Mouse (Mus musculus): ENCODE data around the gene Maml3. TPM values are rescaled to one million over a fixed set of nuclear protein-coding genes. Genes with fewer than 3 reads are reported as not detected.
A peak's percentile ranks its signal among the peaks of the same experiment; 100 is the strongest.

Maml3 gene
- polyA plus RNA-seq, 1 experiment from 2014 or later, result 1.5 TPM

- H3K36me3 ChIP-seq, result no peaks in the 10 kb centered on the region
- no peak overlapping the region for H3K9ac ChIP-seq
- 0 out of 2 replicates have a peak, but pooled peaks cover 3% of the 10 kb centered on the region for H3K4me1 ChIP-seq
- H3K4me3 ChIP-seq, result no peak overlapping the region
- no peak overlapping the region for H3K27ac ChIP-seq
- 69% methylated on average over 3 of the region's 3 CpGs for WGBS (ENCODE audit: insufficient replicate concordance)
- ATAC-seq, result no peak
- no peaks in the 10 kb centered on the region for H3K27me3 ChIP-seq (replicated peaks)
- no peaks in the 10 kb centered on the region for H3K9me3 ChIP-seq (replicated peaks)
- no peak overlapping the region for H3K4me2 ChIP-seq
Observed at GRCm38 (mm10) chr3:52016178-52016577, 88.7 kb downstream of the Maml3 start.

DNA sequence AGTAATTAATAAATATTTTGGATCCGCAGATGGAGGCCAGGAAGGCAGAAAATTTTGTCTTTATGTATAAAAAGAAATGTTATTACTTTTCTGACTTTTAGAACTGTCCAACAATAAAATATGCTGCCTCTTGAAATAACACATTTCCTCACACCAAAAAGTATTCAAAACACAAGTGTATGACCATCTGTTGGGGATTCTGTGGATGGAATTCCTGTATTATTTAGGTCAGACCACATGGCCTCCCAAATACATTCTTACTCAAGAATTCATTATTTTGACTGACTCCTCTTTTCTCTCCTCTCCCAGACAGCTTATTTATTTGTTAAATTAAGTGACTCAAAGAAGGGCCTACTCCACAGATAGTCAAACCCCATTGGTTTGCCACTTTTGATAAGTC is 89.3 kb downstream of the Maml3 start:
- WGBS (ENCODE audit: insufficient replicate concordance), result 72% methylated on average over 1 of the region's 1 CpGs
- H3K9ac ChIP-seq, result no peak overlapping the region
- no peaks in the 10 kb centered on the region for H3K27me3 ChIP-seq (replicated peaks)
- no peak for ATAC-seq
- H3K36me3 ChIP-seq, result no peaks in the 10 kb centered on the region
- H3K4me1 ChIP-seq, result 0 out of 2 replicates have a peak, but pooled peaks cover 3% of the 10 kb centered on the region
- H3K27ac ChIP-seq, result no peak overlapping the region
- no peak overlapping the region for H3K4me3 ChIP-seq
- no peaks in the 10 kb centered on the region for H3K9me3 ChIP-seq (replicated peaks)
- no peak overlapping the region for H3K4me2 ChIP-seq

DNA sequence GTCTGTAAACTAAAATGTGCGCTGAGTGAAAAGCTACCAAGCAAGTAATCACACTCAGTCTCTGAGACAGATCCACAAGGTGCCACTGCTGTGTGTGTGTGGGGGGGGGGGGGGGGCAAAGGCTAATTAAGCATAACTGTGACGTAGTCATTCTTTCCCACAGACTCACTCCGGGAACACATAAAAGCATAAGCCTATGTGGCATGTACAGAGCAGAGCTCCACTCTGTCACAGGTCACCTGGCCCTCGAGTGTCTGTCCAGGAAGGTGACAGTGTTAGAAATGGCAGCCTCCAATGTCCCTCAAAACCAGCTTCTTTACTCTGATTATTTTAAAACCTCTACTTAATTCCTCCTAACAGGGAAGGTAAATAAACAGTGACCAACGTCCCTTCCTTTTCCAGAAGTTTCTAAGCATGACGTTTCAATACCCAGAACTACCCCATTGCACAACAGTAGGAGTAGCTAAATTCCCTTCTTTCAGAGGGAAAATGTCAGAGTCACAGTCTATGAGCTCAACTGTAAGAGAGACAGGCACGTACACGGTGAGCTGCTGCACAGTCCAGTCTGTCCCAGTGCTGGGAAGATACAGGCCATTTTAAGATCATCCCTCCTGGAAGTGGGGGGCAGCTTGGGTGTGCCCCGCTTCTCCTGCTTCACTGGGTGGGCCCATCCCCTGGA is 93.7 kb downstream of the Maml3 start:
- H3K4me3 ChIP-seq, result no peak overlapping the region
- no peak for ATAC-seq
- peaks cover 21% of the 10 kb centered on the region for H3K4me1 ChIP-seq
- no peak overlapping the region for H3K9ac ChIP-seq
- H3K27me3 ChIP-seq (replicated peaks), result peaks cover 15% of the 10 kb centered on the region; the same call in 1 of the 2 replicates
- H3K27ac ChIP-seq, result no peak overlapping the region
- 70% methylated on average over 9 of the region's 9 CpGs for WGBS (ENCODE audit: insufficient replicate concordance)
- H3K9me3 ChIP-seq (replicated peaks), result no peaks in the 10 kb centered on the region
- no peak overlapping the region for H3K4me2 ChIP-seq
- no peaks in the 10 kb centered on the region for H3K36me3 ChIP-seq

GRCm38 (mm10) chr3:52009321-52009720 is 95.6 kb downstream of the Maml3 start:
- 0 out of 2 replicates have a peak, but pooled peaks have one; percentile 13 for ATAC-seq
- Histone ChIP-seq H3K4me2 (no peak overlapping the region), H3K9me3 (replicated peaks) (no peaks in the 10 kb centered on the region), H3K27ac (no peak overlapping the region), H3K27me3 (replicated peaks) (peaks cover 15% of the 10 kb centered on the region; the same call in 1 of the 2 replicates), H3K4me3 (no peak overlapping the region), H3K9ac (no peak overlapping the region), H3K36me3 (no peaks in the 10 kb centered on the region), H3K4me1 (peaks cover 27% of the 10 kb centered on the region)
- WGBS (ENCODE audit: insufficient replicate concordance), result 29% methylated on average over 6 of the region's 6 CpGs

GRCm38 (mm10) chr3:52007602-52008252 is 97.1 kb downstream of the Maml3 start:
- H3K4me3 ChIP-seq, result peak overlapping the region; percentile 49
- peaks cover 34% of the 10 kb centered on the region for H3K4me1 ChIP-seq
- H3K36me3 ChIP-seq, result no peaks in the 10 kb centered on the region
- H3K4me2 ChIP-seq, result peak overlapping the region; percentile 73
- peaks cover 15% of the 10 kb centered on the region; the same call in 1 of the 2 replicates for H3K27me3 ChIP-seq (replicated peaks)
- ATAC-seq, result peak; percentile 44; the same call in 1 of the 2 replicates
- H3K9ac ChIP-seq, result peak overlapping the region; percentile 42; the same call in 1 of the 2 replicates
- under 1% methylated on average over 20 of the region's 21 CpGs for WGBS (ENCODE audit: insufficient replicate concordance)
- H3K9me3 ChIP-seq (replicated peaks), result no peaks in the 10 kb centered on the region
- 0 out of 2 replicates have a peak overlapping the region, but pooled peaks have one; percentile 10 for H3K27ac ChIP-seq

DNA sequence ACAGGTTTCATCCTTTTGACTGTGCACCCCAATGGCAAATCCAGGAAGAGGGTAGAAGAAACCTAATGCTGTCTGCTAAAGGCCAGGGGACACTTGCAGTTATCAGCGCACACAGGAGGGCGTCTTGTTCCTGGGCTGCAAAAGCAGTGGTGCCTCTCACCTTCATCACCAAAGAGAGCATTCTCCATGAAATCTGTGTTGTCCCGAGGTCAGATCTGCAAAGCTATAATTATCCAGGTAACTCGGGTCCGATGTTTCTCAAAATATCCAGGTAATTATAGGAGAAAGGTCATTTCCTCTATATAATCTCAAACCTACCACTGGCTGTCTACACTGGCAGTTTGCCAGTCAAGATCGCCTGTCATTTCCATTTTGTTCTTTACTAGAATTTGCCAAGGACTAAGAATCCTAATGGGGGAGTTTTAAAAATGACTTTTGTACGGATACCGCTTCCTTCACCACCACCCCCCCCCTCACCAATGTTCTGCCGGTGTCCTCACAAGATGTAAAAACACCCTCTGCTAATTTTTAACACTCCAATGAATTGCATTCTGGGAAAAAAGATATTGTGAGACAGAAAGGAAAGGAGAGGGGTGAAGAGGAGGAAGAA is 98.0 kb downstream of the Maml3 start:
- Histone ChIP-seq H3K36me3 (no peaks in the 10 kb centered on the region), H3K27me3 (replicated peaks) (peaks cover 15% of the 10 kb centered on the region; the same call in 1 of the 2 replicates), H3K4me2 (peak overlapping the region; percentile 73), H3K9me3 (replicated peaks) (no peaks in the 10 kb centered on the region), H3K4me1 (peaks cover 37% of the 10 kb centered on the region), H3K9ac (no peak overlapping the region), H3K4me3 (peak overlapping the region; percentile 49), H3K27ac (no peak overlapping the region)
- no peak for ATAC-seq
- WGBS (ENCODE audit: insufficient replicate concordance), result 41% methylated on average over 9 of the region's 9 CpGs

GRCm38 (mm10) chr3:52003663-52004062 is 101.2 kb downstream of the Maml3 start:
- WGBS (ENCODE audit: insufficient replicate concordance), result 72% methylated on average over 6 of the region's 6 CpGs
- ATAC-seq, result no peak
- no peak overlapping the region for H3K4me3 ChIP-seq
- H3K9me3 ChIP-seq (replicated peaks), result no peaks in the 10 kb centered on the region
- H3K27me3 ChIP-seq (replicated peaks), result peaks cover 15% of the 10 kb centered on the region; the same call in 1 of the 2 replicates
- no peak overlapping the region for H3K4me2 ChIP-seq
- peaks cover 55% of the 10 kb centered on the region for H3K4me1 ChIP-seq
- no peaks in the 10 kb centered on the region for H3K36me3 ChIP-seq
- no peak overlapping the region for H3K27ac ChIP-seq
- no peak overlapping the region for H3K9ac ChIP-seq

GRCm38 (mm10) chr3:52001518-52001895 is 103.4 kb downstream of the Maml3 start:
- peaks cover 61% of the 10 kb centered on the region for H3K4me1 ChIP-seq
- WGBS (ENCODE audit: insufficient replicate concordance), result 74% methylated on average over 9 of the region's 9 CpGs
- no peak overlapping the region for H3K27ac ChIP-seq
- ATAC-seq, result no peak
- no peaks in the 10 kb centered on the region for H3K36me3 ChIP-seq
- H3K27me3 ChIP-seq (replicated peaks), result 0 out of 2 replicates have a peak, but pooled peaks cover 3% of the 10 kb centered on the region
- H3K4me3 ChIP-seq, result no peak overlapping the region
- H3K9me3 ChIP-seq (replicated peaks), result no peaks in the 10 kb centered on the region
- no peak overlapping the region for H3K4me2 ChIP-seq
- no peak overlapping the region for H3K9ac ChIP-seq

DNA sequence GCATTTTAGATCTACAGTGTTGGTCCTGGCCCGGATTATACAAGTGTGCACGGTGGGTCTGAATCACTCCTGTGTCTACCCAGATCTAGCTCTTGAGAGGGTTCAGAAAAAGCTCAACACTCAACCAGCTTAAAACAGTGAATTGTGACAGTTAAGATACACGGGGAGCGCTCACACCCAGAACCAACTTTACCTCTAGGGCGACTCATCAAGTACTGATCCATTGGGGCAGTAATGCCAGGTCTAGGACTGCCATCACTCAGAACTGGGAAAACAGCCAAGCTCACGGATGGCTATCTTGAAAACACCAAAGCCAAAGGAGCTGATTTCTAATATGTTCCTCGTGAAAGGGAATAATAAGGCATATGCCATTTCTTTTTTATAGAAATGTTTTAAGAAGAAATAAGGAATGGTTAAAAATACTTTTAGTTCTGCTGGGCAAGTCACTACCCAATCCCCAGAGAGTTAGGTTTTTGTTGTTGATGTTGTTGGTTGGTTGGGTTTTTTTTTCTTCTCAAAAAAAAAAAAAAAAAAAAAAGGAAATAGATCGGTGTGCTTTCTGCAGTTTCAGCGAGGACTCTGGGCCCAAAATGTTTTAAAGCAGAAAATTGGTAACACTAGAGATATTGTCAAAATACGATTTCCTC is 103.9 kb downstream of the Maml3 start:
- Histone ChIP-seq H3K36me3 (no peaks in the 10 kb centered on the region), H3K27me3 (replicated peaks) (no peaks in the 10 kb centered on the region), H3K4me3 (no peak overlapping the region), H3K9me3 (replicated peaks) (no peaks in the 10 kb centered on the region), H3K27ac (no peak overlapping the region), H3K4me1 (peaks cover 56% of the 10 kb centered on the region), H3K9ac (no peak overlapping the region), H3K4me2 (no peak overlapping the region)
- ATAC-seq, result no peak
- 57% methylated on average over 10 of the region's 10 CpGs for WGBS (ENCODE audit: insufficient replicate concordance)

DNA sequence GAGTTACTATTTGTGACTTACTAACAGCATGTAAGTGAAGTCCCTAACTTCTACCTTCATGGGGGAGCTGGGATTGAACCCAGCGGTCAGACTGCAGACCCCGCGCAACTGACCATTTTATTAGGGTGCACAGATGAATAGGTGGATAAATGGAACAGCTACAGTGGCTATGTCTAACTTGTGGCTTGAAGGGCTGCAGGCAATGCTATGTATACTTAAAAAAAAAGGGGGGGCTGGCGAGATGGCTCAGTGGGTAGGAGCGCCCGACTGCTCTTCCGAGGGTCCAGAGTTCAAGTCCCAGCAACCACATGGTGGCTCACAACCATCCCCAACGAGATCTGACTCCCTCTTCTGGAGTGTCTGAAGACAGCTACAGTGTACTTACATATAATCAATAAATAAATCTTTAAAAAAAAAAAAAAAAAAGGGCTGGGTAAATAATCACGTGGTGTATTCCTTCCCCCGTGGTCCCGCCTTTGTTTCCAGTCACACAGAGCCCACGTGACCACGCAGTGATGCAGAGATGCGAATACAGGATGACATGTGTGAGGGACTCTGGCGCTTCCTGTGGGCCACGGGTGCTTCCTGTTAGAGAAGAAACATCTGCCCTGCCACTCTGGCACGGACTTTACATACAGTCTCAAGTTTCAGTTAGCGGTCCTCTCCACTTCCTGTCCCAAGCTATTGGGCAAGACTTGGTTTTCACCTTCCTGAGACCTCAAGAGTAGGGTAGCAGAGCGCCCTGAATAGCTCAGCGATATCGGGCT is 105.0 kb downstream of the Maml3 start:
- Histone ChIP-seq H3K27ac (no peak overlapping the region), H3K4me2 (peak overlapping the region; percentile 31), H3K36me3 (no peaks in the 10 kb centered on the region), H3K4me3 (no peak overlapping the region), H3K27me3 (replicated peaks) (no peaks in the 10 kb centered on the region), H3K4me1 (peaks cover 52% of the 10 kb centered on the region), H3K9me3 (replicated peaks) (no peaks in the 10 kb centered on the region), H3K9ac (no peak overlapping the region)
- 40% methylated on average over 21 of the region's 21 CpGs for WGBS (ENCODE audit: insufficient replicate concordance)
- 0 out of 2 replicates have a peak, but pooled peaks have one; percentile 34 for ATAC-seq

Measured in liver, embryonic 12.5 days (tissue).